Mouse (Mus musculus) midbrain, postnatal 0 days (tissue): ENCODE results near the gene Ptprd. TPM values are rescaled to one million over a fixed set of nuclear protein-coding genes. Genes with fewer than 3 reads are reported as not detected.
A peak's percentile ranks its signal among the peaks of the same experiment; 100 is the strongest.

Source experiments
- ATAC-seq: fragments of 200-750 bp; cut with Nextera tagmentation; 2 replicates; pipeline ENCODE4 v1.8.0; 2017; ENCODE audit warnings: moderate number of reproducible peaks, mild to moderate bottlenecking, moderate TSS enrichment, moderate library complexity; ENCODE audit not compliant: low FRiP score
- DNase-seq: peaks from one replicate; pipeline ENCODE4 v3.0.0-alpha.2; 2015; ENCODE audit warnings: low spot score
- H3K27ac ChIP-seq: fragments of 300-500 bp; sonication (generic); 2 replicates; pipeline ENCODE4 v1.5.1; 2014; ENCODE audit warnings: low read depth, mild to moderate bottlenecking, low read length, mixed read lengths
- H3K27me3 ChIP-seq: fragments of 300-500 bp; sonication (generic); 2 replicates; pipeline ENCODE4 v1.6.1; 2014; ENCODE audit warnings: low read length, control low read depth, mixed read lengths; ENCODE audit not compliant: insufficient read depth
- H3K36me3 ChIP-seq: fragments of 300-500 bp; sonication (generic); 2 replicates; pipeline ENCODE4 v1.6.1; 2014; ENCODE audit warnings: low read length, control low read depth, mixed read lengths; ENCODE audit not compliant: insufficient read depth
- H3K4me1 ChIP-seq: fragments of 300-500 bp; sonication (generic); 2 replicates; pipeline ENCODE4 v1.6.1; 2014; ENCODE audit warnings: mild to moderate bottlenecking, control low read depth, antibody characterized with exemption, low read length, mixed read lengths; ENCODE audit not compliant: insufficient read depth
- H3K4me2 ChIP-seq: fragments of 300-500 bp; sonication (generic); 2 replicates; pipeline ENCODE4 v1.6.1; 2014; ENCODE audit warnings: low read depth, mild to moderate bottlenecking, low read length, mixed read lengths; ENCODE audit not compliant: poor library complexity, severe bottlenecking
- H3K4me3 ChIP-seq: fragments of 300-500 bp; sonication (generic); 2 replicates; pipeline ENCODE4 v1.5.1; 2014; ENCODE audit warnings: low read depth, mild to moderate bottlenecking, low read length, moderate library complexity
- H3K9ac ChIP-seq: fragments of 300-500 bp; sonication (generic); replicated peaks from 2 replicates; pipeline ENCODE4 v1.6.1; 2014; ENCODE audit warnings: mild to moderate bottlenecking, low read length, moderate library complexity, mixed read lengths; ENCODE audit not compliant: poor library complexity, severe bottlenecking
- H3K9me3 ChIP-seq: fragments of 300-500 bp; sonication (generic); 2 replicates; pipeline ENCODE4 v1.6.1; 2016; ENCODE audit warnings: low read length, control low read depth
- CTCF ChIP-seq: IDR thresholded peaks from 2 replicates; pipeline ENCODE4 v1.5.1; 2016; ENCODE audit warnings: antibody characterized with exemption, mild to moderate bottlenecking
- WGBS: fragments of 180-500 bp; shearing (Covaris S2); extraction: QIAGEN DNeasy Blood & Tissue Kit; methylation state at CpG from one replicate; pipeline ENCODE4 v1.1.7; 2014; 5-methylcytosine and 5-hydroxymethylcytosine counted together
- polyA plus RNA-seq: library from polyadenylated mRNA; unstranded; fragments of >200 nt; fragmentation: Nextera tagmentation; extraction: Ambion mirVana; gene quantifications from 2 replicates; pipeline ENCODE4 v1.2.1, GENCODE M21; 2015
- total RNA-seq: library from RNA; depleted of rRNA; stranded (reverse); fragments of >200 nt; gene quantifications from 2 replicates; pipeline ENCODE4 v1.2.3, GENCODE M21; 2014

Ptprd gene
- total and polyA plus RNA-seq, 2 experiments from 2014 or later = 66.1 to 102 TPM

- 55% methylated on average over 1 of the region's 1 CpGs for WGBS
- no peak for ATAC-seq
- Histone ChIP-seq H3K36me3 (no peaks in the 10 kb centered on the region), H3K4me2 (no peak overlapping the region), H3K9ac (no peak overlapping the region), H3K4me3 (no peak overlapping the region), H3K27ac (no peak overlapping the region), H3K27me3 (no peaks in the 10 kb centered on the region), H3K9me3 (no peaks in the 10 kb centered on the region), H3K4me1 (no peaks in the 10 kb centered on the region)
- no peak for TF ChIP-seq CTCF
- DNase-seq = peak; percentile 0
Measured at GRCm38 (mm10) chr4:77613129-77613528, 598.6 kb downstream of the Ptprd start.

- TF ChIP-seq CTCF = no peak
- no peak for DNase-seq
- WGBS = 52% methylated on average over 1 of the region's 1 CpGs
- Histone ChIP-seq H3K4me3 (no peak overlapping the region), H3K27ac (no peak overlapping the region), H3K36me3 (no peaks in the 10 kb centered on the region), H3K27me3 (no peaks in the 10 kb centered on the region), H3K9me3 (no peaks in the 10 kb centered on the region), H3K4me1 (no peaks in the 10 kb centered on the region), H3K9ac (no peak overlapping the region), H3K4me2 (no peak overlapping the region)
- ATAC-seq = no peak
Measured at GRCm38 (mm10) chr4:77586624-77587023, 625.1 kb downstream of the Ptprd start.

GRCm38 (mm10) chr4:77586222-77586621, 625.5 kb downstream of the Ptprd start:
- ATAC-seq = no peak
- DNase-seq = no peak
- 81% methylated on average over 1 of the region's 1 CpGs for WGBS
- Histone ChIP-seq H3K9ac (no peak overlapping the region), H3K4me1 (no peaks in the 10 kb centered on the region), H3K27me3 (no peaks in the 10 kb centered on the region), H3K36me3 (no peaks in the 10 kb centered on the region), H3K4me3 (no peak overlapping the region), H3K27ac (no peak overlapping the region), H3K9me3 (no peaks in the 10 kb centered on the region), H3K4me2 (no peak overlapping the region)
- no peak for TF ChIP-seq CTCF

- Histone ChIP-seq H3K36me3 (no peaks in the 10 kb centered on the region), H3K9ac (no peak overlapping the region), H3K4me1 (no peaks in the 10 kb centered on the region), H3K4me2 (no peak overlapping the region), H3K27me3 (no peaks in the 10 kb centered on the region), H3K4me3 (no peak overlapping the region), H3K9me3 (no peaks in the 10 kb centered on the region), H3K27ac (no peak overlapping the region)
- WGBS = 14% methylated on average over 14 of the region's 14 CpGs
- no peak; the same call in 1 of the 2 replicates for ATAC-seq
- TF ChIP-seq CTCF = peak; percentile 96
- DNase-seq = peak; percentile 85
Measured at GRCm38 (mm10) chr4:77558404-77559202, 653.2 kb downstream of the Ptprd start.

- no peak for DNase-seq
- H3K9ac ChIP-seq = no peak overlapping the region
- ATAC-seq = no peak
- H3K36me3 ChIP-seq = no peaks in the 10 kb centered on the region
- H3K27ac ChIP-seq = no peak overlapping the region
- no peaks in the 10 kb centered on the region for H3K4me1 ChIP-seq
- no peaks in the 10 kb centered on the region for H3K9me3 ChIP-seq
- no peak overlapping the region for H3K4me2 ChIP-seq
- H3K27me3 ChIP-seq = no peaks in the 10 kb centered on the region
- WGBS = 64% methylated on average over 4 of the region's 4 CpGs
- no peak overlapping the region for H3K4me3 ChIP-seq
- no peak for TF ChIP-seq CTCF
Measured at GRCm38 (mm10) chr4:77555841-77556240, 655.9 kb downstream of the Ptprd start.

- H3K27ac ChIP-seq = no peak overlapping the region
- no peaks in the 10 kb centered on the region for H3K9me3 ChIP-seq
Measured at GRCm38 (mm10) chr4:77537843-77538242, 673.9 kb downstream of the Ptprd start.

More at GRCm38 (mm10) chr4:77537843-77538242, 673.9 kb downstream of the Ptprd start:
- Histone ChIP-seq H3K9ac (no peak overlapping the region), H3K4me2 (no peak overlapping the region), H3K4me3 (no peak overlapping the region), H3K4me1 (no peaks in the 10 kb centered on the region), H3K36me3 (no peaks in the 10 kb centered on the region), H3K27me3 (no peaks in the 10 kb centered on the region)
- peak; percentile 8 for DNase-seq
- no peak for ATAC-seq
- WGBS = 61% methylated on average over 4 of the region's 4 CpGs
- TF ChIP-seq CTCF = no peak
